Mouse (Mus musculus): Measurements from ENCODE around the gene Cdh13.

DNA sequence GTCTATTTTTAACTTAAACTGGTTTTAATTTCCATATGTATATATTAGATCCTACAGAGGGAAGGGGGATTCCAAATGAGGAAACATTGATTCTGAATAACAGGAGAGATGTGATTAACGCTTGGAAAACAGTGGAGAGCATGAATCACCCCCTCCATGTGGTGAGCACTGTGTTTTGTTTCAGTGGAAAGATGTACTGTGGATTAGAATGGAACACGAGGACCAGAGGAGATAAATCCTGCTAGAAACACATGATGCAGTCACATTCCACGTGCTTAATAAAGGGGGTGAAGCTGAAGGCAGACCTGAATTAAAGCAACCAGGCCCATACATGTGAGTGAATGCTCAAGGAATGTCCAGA is 235.2 kb downstream of the Cdh13 start:
- no peak for TF ChIP-seq FLI1 (IDR thresholded peaks at IDR 0.05; ENCODE audit: low read length)
- TF ChIP-seq GATA1 (IDR thresholded peaks at IDR 0.05; ENCODE audit: borderline replicate concordance, low read length): no peak

Data from megakaryocyte, embryonic 14.5 days (primary cell).